Mouse (Mus musculus) embryo, embryonic 10 days (tissue): ENCODE measurements around the gene Traf2.

Experiments
- DNase-seq: peaks from one replicate; pipeline ENCODE4 v3.0.0-alpha.2; 2015; ENCODE audit warnings: low spot score

Gene Traf2

DNA sequence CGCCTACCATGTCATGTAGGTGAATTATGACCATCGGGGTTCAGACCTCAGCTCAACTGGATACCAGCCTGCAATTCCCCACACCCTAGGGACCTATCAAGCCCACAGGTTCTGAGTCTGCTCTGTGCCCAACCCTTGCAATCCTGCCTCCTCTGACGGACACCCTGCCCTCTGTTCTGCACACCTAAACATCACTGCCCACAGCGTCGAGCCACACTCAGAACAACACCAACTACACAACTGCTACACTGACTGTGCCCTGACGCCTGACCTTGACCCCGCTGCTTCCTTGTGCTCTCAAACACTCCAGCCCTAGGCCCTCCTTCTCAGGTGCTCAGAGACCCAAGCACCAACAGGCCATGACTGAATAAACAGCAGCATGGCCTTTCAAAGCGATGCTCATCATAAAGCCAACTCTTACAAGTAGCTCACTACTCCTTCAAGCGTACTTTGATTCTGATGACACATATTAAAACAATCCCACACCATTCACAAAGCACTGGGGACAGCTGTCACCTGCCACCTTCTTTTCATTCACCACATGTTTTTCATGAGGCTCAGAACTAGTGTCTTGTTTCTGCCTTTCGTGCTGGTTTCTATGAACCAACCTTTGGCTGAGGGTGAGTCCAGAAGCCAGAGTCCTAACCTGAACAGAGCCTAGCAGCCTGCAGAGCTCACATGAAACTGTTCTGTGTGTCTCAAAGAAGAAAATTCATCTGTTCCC lies 4.9 kb downstream of the Traf2 start:
- no peak for DNase-seq

DNA sequence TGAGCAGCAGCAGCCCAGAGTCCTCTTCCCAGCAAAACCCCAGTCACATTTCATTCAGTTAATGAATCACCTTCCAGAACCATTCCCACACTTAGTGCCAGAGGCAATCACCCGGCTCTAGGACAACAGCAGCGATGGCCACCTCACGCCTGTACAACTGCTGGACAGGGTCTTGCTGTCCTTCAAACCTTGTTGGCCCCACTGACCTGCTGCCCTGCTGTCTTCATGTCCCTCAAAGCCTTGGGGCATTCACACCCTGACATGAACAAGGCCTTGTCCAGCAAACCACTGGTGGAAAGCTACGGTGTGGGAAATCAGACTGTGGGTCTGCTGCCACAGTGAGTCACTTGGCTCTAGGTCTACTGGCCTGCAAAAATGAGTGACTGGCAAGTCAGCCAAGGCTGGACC lies 6.2 kb downstream of the Traf2 start:
- DNase-seq: no peak

DNA sequence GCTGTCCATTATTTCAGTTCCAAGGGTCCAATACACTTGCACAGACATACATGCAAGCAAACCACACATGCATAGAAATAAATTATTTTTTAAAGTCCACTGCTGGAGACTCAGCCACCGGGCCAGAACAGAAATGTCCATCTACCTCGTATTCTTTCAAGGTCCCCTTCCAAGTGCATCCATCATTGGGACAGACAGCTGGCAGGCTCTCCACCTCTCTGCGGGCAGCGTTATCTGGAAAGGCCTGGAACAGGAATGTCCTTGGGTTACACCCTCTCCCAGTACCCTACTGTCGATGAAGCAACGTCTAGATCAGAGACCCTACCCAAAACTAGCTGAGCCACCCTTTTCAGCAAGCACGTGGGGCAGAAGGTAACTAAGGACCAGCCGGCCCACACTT lies 10.2 kb downstream of the Traf2 start:
- no peak for DNase-seq

DNA sequence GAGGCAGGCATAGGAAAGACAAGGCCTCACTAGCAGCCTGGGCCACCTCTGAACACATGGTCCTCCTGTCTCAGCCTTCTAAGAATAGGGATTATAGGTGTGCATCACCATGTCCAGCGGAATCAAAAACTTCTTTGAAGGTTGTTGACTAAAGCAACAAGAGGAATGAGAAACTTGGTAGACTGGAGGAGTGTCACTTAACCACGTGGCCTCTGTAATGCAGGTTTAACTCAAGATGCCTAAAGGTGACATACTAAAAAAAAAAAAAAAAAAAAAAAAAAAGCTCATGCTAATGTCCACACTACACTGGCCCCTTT lies 11.9 kb downstream of the Traf2 start:
- no peak for DNase-seq

DNA sequence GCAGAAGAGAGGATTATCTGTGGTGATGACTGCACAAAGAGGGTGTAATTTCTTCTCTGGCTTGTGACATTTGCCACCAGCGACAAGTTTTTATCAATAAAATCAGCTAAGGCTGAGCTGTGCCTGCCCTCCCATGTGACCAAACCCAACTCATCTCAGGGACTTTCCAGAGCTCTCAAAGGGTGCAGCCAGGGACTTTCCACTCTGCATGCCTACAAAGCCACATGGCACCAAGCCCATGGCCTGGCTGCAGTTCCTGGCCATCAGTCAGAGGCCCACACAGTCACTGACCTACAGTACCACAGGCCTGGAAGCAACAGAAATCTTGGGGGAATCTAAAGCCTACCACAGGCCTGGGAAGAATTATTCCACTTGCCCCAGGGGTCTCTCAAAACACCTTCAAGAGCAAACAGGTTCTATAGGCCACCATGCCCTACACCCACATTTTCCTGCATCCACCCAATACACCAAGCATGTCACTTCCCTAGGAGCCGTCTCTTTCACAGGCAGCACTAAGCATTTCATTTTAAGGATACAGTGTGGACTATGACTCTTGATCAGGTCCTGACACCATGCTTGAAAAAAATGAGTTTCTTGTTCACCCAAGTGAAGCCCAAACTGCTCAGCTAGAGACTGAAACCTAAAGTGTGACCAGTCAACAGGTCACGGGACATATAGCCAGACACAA lies 12.4 kb downstream of the Traf2 start:
- no peak for DNase-seq

DNA sequence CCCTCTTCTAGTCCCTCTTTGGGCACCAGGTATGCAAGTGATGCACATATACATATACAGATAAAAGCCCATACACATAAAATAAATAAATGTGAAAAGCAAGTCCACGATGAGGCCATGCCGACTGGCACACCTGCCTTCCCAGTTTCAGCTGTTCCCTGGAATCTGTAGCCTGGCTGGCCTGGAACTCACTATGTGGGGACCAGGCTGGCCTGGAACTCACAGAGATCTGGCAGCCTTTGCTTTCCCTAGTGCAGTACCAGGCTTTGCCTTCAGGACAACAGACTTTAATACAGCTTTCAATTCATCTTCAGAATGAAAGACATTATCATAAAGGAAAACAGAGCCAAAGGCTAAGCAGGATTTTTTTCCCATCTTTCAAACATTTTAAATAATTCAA lies 13.0 kb downstream of the Traf2 start:
- no peak for DNase-seq

DNA sequence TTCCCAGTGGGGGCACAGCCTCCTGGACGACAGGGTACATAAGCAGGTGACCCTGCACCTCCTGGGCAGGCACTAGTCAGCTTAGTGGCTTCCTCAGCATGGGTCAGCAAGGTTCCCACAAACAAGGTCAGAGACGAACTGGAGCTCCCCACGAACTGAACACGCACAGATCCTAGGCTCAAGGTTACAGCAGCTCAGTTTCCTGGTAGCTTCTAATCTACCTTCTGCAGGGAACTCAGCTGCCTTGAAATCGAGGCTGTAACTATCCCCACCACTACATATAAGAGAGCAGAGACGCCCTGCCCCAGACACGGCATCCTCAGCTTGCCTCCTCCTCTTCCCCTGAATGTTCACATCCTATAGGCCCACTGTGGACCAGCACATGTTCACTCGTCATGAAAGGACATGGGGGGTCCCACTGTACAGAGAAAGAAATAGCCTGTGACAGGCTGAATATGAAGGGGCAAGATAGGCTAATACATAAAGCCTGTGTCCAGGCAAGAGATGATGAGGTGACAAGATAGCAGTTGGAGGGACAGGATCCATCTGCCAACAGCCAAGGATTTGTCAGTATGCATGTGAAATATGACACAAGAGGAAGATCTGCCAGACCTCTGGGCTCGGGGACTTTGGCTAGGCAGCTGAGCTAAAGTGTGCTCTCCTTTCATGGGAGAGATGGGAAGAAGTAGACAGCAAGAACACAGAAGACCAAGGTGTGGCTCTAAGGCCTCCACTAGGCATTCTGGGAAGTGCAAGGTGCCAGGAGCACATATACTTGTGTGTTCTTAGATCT lies 20.0 kb downstream of the Traf2 start:
- no peak for DNase-seq

DNA sequence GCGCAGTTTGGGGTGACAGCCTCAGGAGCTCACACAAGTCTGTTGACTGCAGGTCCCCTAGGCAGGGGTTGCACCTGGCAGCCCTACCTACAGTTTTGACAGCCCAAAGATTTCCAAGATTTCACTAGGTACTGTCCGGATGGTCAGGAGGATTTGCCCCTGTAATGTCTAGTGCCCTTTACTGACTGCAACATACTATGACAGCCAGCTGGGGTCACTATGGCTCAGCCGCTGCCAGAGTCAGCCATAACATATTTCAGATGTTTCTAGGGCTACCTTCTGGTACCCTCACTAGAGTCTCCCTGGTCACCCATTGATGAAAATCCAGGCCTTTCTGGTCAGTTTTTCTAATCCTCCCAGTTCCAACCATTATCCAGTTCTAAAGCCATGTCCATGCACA lies 36.8 kb downstream of the Traf2 start:
- no peak for DNase-seq

DNA sequence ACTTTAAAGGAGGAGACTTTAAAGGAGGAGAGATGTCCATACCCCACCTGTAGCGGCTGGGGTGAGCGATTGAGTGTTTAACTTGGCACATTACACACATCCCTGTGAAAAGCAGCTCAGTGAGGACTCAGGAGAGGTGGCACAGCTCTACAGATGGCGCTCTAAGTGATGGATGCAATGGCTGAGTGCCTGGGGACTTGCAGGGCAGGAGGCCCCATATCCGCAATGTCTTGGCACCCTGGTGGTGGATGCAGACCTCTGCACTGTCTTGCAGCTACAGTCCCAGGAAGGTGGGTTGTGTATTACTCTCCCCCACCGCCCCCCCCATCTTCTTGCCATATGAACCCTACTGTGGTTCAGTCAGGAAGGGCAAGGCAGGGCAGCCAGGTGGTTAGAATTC lies 39.8 kb downstream of the Traf2 start:
- peak; percentile 41 for DNase-seq

DNA sequence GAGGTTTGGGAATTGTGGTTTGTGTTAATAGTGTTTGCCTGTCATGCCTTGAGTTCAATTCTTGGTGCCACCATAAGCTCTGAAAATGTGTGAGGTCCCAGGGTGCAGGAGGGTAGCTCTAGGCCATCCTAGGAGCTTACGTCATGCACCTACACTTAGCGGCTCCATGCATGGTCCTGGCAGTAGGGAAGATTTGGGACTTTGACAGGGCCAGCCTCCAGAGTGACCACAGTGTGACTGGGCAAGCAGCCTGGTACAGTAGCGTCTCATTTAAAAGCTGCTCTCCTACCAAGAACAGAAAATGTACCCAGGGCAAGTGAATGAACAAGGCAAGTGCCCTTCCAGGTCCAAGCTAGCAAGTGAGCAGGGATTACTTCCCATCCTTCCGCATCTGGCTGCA lies 40.9 kb downstream of the Traf2 start:
- no peak for DNase-seq

DNA sequence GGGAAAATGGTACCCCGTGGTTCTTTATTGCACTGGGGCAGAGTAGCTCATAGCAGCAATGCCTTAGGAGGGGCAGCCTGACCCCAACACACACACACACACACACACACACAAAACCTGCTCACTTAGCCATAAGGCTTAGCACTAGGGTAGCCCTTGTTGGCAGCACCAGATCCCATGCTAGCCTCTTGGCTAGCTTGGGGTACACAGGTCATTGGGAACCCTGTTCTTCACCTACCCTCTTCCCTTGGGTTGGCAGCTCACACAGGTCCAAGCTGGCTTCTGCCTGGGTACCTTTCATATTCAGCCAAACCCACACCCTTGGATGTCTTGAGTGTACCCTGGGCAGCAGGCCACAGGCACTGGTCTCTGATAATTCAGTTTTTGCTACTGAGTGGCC lies 41.7 kb downstream of the Traf2 start:
- DNase-seq: no peak

DNA sequence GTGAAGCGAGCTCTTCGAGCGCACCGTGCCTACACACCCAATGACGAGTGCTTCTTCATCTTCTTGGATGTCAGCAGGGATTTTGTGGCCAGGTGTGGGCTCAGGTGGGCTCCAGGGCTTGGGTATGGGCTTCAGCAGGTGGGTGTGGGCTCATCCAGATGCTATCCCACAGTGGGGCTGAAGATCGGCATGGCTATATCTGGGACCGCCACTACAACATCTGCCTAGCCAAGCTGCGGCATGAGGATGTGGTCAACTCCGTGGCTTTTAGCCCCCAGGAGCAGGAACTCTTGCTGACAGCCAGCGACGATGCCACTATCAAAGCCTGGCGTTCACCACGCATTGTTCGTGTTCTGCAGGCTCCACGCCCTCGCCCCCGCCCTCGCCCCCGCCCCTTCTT lies 42.2 kb downstream of the Traf2 start:
- no peak for DNase-seq

DNA sequence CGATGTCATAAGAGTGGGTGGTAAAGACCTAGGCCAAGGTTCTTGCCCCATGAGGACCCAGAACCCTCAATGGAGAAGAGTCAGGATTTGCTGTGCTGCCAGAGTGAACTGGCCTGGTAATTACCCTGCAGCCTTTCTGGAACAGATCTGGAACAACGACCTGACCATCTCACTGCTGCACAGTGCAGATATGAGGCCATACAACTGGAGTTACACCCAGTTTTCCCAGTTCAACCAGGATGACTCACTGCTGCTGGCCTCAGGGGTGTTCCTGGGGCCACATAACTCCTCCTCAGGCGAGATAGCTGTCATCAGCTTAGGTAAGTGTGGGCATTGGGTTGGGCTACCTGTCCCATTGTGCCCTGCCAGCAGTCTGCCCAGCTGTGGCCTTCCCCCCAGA lies 44.0 kb downstream of the Traf2 start:
- no peak for DNase-seq

DNA sequence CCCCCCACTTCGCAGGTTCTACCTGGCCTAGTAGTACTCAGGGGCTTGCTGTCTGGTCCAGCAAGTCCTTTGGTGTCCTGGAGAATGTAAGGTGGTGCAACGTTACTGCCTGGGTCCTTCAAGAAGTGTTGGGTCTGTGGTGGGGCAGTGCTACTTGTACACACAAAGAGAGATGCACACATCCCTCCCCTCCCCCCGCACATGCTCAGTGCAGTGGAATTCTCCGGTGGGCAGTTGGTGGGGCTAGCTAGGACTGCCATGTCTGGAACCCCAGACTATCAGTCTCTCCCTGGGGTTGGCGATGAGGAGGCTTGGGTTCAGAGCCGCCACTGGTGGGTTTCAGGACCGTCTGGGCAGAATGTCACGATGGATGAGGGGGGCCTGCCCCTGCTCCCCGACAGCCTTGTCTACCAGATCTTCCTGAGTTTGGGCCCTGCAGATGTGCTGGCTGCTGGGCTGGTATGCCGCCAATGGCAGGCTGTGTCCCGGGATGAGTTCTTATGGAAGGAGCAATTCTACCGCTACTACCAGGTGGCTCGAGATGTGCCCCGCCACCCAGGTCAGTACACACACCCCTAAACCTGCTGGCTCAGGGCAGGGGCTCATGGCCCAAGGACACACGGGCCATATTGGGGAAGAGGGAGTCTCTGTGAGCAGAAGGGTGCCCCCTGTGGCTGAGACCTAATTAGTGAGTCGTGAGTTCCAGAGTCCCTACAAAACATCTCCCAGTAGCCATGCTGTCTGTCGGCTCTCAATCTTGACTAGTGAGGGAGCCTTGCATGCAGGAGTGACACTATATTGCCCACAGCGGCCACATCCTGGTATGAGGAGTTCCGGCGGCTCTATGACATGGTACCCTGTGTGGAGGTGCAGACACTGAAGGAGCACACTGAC lies 44.9 kb downstream of the Traf2 start, which contains the start of gene C8g:
C8g (minus strand) TSS at position 127 of the 894 bp plus-strand sequence.
- no peak for DNase-seq

DNA sequence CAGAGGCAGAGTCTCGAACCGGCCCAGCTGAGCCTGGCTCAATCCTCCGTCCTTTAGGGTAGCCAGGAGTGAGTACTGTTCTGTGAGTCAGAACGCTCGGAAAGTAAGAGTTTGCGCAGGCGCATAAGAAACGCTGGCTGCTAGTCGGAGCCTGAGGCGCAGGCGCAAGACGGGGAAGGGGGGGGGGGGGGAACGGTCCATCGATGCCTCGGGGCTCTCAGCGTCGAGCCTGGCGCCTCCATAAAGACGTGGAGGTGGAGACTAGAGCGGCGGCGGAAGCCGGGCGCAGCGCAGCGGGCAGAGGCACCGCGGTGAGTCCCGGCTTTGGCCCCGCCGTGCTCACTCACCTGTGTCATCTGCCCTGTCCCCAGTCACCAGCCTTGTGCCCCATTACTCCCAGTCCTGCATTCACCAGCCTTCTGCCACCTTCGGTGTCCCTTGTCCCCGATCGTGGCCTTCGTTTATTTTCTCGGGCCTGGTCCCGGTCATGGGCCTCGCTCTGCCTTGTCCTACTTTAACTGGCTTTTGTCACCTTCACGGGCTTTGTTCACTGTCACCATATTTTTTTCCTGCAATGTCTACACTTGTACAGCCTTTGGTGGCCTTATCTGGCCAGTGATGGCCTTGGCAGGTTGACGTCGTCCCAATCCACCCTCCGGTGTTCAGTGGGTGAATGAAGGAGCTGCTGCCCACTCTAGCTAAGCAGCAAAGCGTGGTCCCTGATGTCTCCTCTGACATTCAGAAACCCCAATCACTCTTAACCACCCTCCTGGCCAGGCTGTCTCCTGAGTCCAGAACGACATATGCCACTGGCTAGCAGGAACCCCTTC lies 45.9 kb downstream of the Traf2 start, which contains the start of gene Fbxw5:
Fbxw5 (plus strand) TSS at position 175 of the 830 bp plus-strand sequence.
- DNase-seq: peak; percentile 94

DNA sequence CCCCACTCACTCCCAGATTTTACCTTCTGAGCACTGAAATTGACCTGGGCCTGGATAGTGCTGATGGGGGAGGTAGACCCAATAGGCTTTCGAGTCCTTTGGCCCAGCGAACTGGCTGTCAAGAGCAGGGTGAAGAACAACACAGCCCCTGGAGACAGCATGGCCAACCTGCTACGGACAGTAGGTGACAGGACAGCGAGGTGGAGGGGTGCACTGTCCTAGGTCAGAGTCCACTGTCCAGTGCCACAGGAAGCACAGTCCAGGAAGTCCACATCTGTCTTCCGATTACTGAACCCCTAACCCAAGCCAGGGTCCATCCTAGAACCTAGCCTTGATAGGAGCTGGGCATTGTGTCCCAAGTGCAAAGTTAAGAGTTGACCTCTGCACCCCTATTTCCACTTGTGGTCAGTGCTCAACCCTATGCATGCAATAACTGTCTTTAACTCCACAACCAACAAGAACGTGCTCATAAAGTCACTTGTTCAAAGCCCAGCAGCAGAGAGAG lies 46.6 kb downstream of the Traf2 start:
- no peak for DNase-seq

DNA sequence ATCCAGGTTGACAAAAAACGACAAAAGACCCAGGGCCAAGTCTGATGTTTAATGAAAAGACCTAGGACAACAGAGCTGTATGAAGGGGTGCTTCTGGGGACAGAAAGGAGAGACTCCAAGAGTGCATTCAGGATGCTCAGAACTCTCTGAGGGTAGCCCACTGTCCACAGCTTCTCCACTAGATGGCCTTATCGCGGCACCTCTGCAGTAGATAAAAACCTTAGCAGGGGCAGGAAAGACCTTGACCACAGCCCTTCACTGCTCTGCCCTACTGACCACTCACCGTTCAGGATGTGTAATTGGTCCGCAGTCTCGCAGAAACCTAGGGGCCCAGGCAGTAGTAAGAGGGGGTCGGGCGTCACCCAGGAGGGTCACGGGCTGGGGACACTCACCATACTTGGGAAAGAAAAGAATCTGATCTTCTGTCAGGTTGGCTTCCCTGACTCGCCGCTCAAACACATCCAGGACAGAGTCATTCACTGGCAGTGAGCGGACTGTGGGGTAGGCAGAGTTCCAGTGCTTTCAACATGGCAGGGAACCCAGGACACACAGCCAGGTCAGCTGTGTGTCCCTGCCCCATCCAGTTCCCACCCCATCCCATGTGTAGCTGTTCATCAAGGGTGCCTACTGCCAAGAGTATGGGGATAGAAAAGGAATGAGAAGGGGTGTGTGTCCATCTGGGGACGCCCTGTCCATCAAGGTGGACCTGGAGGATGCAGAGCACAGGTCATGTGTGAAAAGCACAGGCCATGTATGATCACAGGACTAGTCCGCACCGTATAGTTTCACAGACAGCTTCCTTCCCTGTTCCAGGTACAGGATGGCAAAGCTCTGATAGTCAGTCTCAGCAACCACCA lies 47.9 kb downstream of the Traf2 start:
- DNase-seq: no peak

DNA sequence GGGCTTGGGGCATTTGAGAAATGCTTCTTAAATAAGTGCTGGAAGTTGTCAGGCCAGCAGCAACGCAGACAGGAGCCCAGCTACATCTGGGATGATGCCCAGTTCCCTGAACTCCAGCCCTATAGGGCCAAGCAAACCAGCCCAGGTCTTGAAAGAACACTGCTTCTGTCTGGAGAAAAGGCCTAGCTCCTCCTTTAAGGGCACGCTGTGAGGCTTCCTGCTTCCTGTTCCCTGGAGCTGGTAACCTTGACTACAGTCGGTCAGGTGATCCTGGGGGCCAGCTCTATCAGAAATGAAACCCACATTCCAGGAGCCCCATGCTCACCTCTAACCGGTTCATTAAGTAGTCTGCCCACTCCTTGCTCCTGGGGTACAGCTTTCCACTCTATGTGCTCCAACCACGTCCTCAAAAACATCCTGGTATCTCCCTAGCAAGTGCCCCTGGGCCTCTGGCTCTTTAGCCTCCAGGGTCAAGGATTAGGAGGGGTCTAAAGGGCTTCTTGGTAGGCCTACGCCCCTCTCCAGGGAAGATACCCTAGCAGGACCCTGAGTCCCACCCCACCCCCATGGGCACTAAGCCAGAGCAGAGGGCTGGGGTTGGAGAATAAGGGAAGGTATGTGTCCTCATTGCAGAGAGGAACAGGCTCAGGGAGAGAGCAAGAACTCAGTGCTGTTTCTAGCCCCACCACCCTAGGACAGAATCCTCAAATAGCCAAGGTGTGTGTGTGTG lies 48.7 kb downstream of the Traf2 start:
- DNase-seq: no peak

DNA sequence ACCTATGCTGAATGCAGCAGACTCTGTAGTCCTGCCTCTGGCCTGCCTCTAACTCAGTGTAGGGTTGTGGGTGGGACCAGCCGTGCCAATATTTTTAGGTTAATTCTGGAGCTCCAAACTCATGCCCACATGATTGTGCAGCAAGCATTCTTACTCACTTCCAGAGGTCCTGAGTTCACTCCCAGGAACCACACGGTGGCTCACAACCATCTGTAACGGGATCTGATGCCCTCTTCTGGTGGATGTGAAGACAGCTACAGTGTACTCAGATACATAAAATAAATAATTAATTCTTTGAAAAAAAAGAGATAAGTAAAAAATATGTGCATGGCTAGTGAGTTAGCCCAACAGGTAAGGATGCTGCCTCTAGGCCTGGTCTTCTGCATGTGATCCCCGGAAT lies 50.3 kb downstream of the Traf2 start:
- DNase-seq: peak; percentile 65
